Mouse (Mus musculus) adrenal gland, adult 18-20 months (tissue): ENCODE measurements around the gene Asphd1. TPM values are rescaled to one million over a fixed set of nuclear protein-coding genes. Genes with fewer than 3 reads are reported as not detected.

Experiments
- DNase-seq, 2 experiments: peaks; one replicate each; pipeline ENCODE4 v3.0.0; 2021 to 2022; ENCODE audit warnings: low spot score in 2 of 2
- total RNA-seq, 2 experiments: library from RNA; stranded (reverse); gene quantifications; 1 replicate in 1 of 2; 2 replicates in 1 of 2; pipeline ENCODE4 v1.2.3; 2021

Asphd1 gene
- total RNA-seq, 2 experiments from 2014 or later: 1.6 to 1.7 TPM

DNA sequence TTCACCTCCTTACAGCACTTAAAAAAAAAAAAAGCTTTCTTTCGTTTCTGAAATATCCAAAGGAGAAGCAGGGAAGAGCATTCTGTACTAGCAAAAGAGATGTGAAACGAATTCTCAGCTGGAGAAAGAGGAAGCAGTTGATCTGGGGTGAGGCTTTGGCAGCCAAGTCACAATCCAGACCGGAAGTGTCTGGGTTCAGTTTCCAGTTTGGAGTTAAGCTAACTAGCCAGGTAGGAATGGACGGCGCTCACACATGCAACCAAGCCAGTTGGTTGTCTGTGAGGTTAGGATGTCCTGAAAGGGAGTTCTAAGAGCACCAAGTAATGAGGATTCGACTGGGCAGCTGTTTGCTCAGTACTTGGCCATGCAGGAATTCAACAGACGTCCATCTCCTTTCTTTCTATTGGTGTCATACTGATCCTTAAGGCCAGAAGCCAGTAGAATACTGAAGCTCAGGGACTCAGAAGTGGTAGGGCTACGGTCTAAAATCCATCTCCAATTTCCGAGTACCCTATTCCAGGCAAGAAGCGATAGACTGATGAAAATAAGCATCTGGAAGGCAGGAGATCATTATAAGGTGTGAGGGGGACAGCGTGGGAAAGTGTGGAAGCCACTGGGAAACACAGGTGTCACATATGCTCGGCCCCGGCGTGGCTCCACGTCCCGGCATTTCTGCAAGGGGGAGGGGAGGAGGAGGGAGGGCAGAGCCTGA is 51.8 kb downstream of the Asphd1 start:
- DNase-seq: no peak

- DNase-seq: no peak
These were observed 52.5 kb downstream of the Asphd1 start for GRCm38 (mm10) chr7:126896912-126897311.

Other genes with a start within 250 kb of the Asphd1 start
- 10 to 100 TPM; 19.0 to 21.7 TPM for gene Coro1a, start 241.8 kb downstream of the Asphd1 start, total RNA-seq
- gene Mapk3, start 190.0 kb downstream of the Asphd1 start, total RNA-seq: 100 to 1,000 TPM; 123 to 131 TPM
- gene Gdpd3, start 183.2 kb downstream of the Asphd1 start, total RNA-seq: 1 to 10 TPM; 2.7 to 4.3 TPM
- gene Ypel3, start 172.6 kb downstream of the Asphd1 start, total RNA-seq: 10 to 100 TPM; 93.7 to 95.0 TPM
- gene Tbx6, start 168.1 kb downstream of the Asphd1 start, total RNA-seq: under 1 TPM; 0.53 to 0.64 TPM
- gene Ppp4c, start 157.1 kb downstream of the Asphd1 start, total RNA-seq: 10 to 100 TPM; 75.4 to 85.9 TPM
- gene Fam57b, start 151.9 kb downstream of the Asphd1 start, total RNA-seq: 10 to 100 TPM; 17.1 to 63.4 TPM
- not detected for gene 4930451I11Rik, start 117.9 kb downstream of the Asphd1 start, total RNA-seq
- gene Doc2a, start 102.2 kb downstream of the Asphd1 start, total RNA-seq: under 1 TPM; 0.13 to 0.50 TPM
- 10 to 100 TPM in 1 of 2 experiments, 1 to 10 TPM in 1; 9.8 to 11.8 TPM for gene Hirip3, start 87.6 kb downstream of the Asphd1 start, total RNA-seq
- gene Ino80e, start 87.2 kb downstream of the Asphd1 start, total RNA-seq: 10 to 100 TPM; 38.4 to 42.5 TPM
- gene Taok2, start 64.9 kb downstream of the Asphd1 start, total RNA-seq: 10 to 100 TPM; 67.1 to 70.6 TPM
- gene Tmem219, start 26.7 kb downstream of the Asphd1 start, total RNA-seq: 10 to 100 TPM; 30.7 to 32.8 TPM
- 10 to 100 TPM; 18.7 to 21.8 TPM for gene Kctd13, start 20.7 kb downstream of the Asphd1 start, total RNA-seq
- 10 to 100 TPM; 46.6 to 84.4 TPM for gene Sez6l2, start 981 bp upstream of the Asphd1 start, total RNA-seq
- gene Cdipt, start 26.3 kb upstream of the Asphd1 start, total RNA-seq: 10 to 100 TPM; 75.0 to 82.1 TPM
- under 1 TPM; 0.42 to 0.70 TPM for gene Cdiptos, start 26.5 kb upstream of the Asphd1 start, total RNA-seq
- 100 to 1,000 TPM in 1 of 2 experiments, 10 to 100 TPM in 1; 92.6 to 135 TPM for gene Mvp, start 65.0 kb upstream of the Asphd1 start, total RNA-seq
- gene Pagr1b, start 66.9 kb upstream of the Asphd1 start, total RNA-seq: 1 to 10 TPM; 1.3 to 3.0 TPM
- gene Pagr1a, start 67.8 kb upstream of the Asphd1 start, total RNA-seq: 10 to 100 TPM in 1 of 2 experiments, 1 to 10 TPM in 1; 5.5 to 16.5 TPM
- gene Gm42742, start 71.5 kb upstream of the Asphd1 start, total RNA-seq: 10 to 100 TPM; 12.9 to 27.0 TPM
- gene Prrt2, start 71.6 kb upstream of the Asphd1 start, total RNA-seq: 1 to 10 TPM; 3.7 to 4.4 TPM
- gene Maz, start 77.5 kb upstream of the Asphd1 start, total RNA-seq: 100 to 1,000 TPM in 1 of 2 experiments, 10 to 100 TPM in 1; 86.0 to 132 TPM
- gene Kif22, start 92.9 kb upstream of the Asphd1 start, total RNA-seq: 1 to 10 TPM; 1.7 to 2.4 TPM
- gene Zg16, start 137.7 kb upstream of the Asphd1 start, total RNA-seq: not detected
- 1 to 10 TPM in 1 of 2 experiments, under 1 TPM in 1; 0.96 to 1.6 TPM for gene AI467606, start 141.8 kb upstream of the Asphd1 start, total RNA-seq
- under 1 TPM; 0.30 to 0.51 TPM for gene Qprt, start 172.6 kb upstream of the Asphd1 start, total RNA-seq
- gene Spn, start 188.2 kb upstream of the Asphd1 start, total RNA-seq: 1 to 10 TPM in 1 of 2 experiments, under 1 TPM in 1; 0.89 to 1.3 TPM
- 10 to 100 TPM; 51.6 to 62.3 TPM for gene Cd2bp2, start 246.5 kb upstream of the Asphd1 start, total RNA-seq